Mouse (Mus musculus) adrenal gland, postnatal 10 days (tissue): ENCODE results near the gene Oxct2a. TPM values are rescaled to one million over a fixed set of nuclear protein-coding genes. Genes with fewer than 3 reads are reported as not detected.
"Not testable (repeated sequence)": the region's sequence is repeated elsewhere in the genome, so short reads cannot be mapped to it uniquely, and the experiment has no call there.

Experiments
- DNase-seq: peaks from one replicate; pipeline ENCODE4 v3.0.0; 2021; ENCODE audit warnings: mixed read lengths
- long read RNA-seq, 2 experiments: library from polyadenylated mRNA; stranded (forward); transcript quantifications; one replicate each; pipeline ENCODE4 v2.0.0; 2021
- total RNA-seq, 2 experiments: library from RNA; stranded (reverse); gene quantifications; 2 replicates each; pipeline ENCODE4 v1.2.3; 2021

Gene Oxct2a
- under 1 TPM in 1 of 2 experiments, not detected in 1; 0.18 TPM for total RNA-seq
- long read RNA-seq, experiment 1, result 0 reads
- long read RNA-seq, experiment 2, result 0 reads

GRCm38 (mm10) chr4:123323534-123323933 is at the start of gene Oxct2a:
Oxct2a (minus strand) TSS chr4:123323634.
- no peak for DNase-seq

- no peak for DNase-seq
These were observed 40.1 kb upstream of the Oxct2a start for GRCm38 (mm10) chr4:123363555-123363954.

DNA sequence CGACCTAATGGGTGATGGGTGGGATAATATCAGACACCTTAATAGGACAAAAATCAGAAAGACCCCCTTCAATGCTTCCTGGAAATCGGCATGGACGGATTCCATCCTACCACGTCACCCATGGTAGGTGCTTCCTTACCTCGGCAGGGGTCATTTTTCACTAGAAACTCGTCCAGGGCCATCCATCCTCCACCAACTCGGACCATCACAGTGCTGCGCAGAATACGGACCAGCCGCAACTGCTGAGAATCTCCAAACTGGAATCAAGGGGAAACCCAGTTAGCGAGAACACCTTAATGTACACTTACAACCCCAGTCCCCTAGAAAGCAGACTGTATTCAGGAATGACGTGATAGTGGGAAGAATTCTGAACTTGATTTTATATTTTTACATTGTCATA is 37.3 kb upstream of the Oxct2a start:
- DNase-seq, result no peak

- no peak for DNase-seq
These were observed 35.2 kb upstream of the Oxct2a start for GRCm38 (mm10) chr4:123358613-123359012.

GRCm38 (mm10) chr4:123355941-123356340 is 32.5 kb upstream of the Oxct2a start:
- no peak for DNase-seq

DNA sequence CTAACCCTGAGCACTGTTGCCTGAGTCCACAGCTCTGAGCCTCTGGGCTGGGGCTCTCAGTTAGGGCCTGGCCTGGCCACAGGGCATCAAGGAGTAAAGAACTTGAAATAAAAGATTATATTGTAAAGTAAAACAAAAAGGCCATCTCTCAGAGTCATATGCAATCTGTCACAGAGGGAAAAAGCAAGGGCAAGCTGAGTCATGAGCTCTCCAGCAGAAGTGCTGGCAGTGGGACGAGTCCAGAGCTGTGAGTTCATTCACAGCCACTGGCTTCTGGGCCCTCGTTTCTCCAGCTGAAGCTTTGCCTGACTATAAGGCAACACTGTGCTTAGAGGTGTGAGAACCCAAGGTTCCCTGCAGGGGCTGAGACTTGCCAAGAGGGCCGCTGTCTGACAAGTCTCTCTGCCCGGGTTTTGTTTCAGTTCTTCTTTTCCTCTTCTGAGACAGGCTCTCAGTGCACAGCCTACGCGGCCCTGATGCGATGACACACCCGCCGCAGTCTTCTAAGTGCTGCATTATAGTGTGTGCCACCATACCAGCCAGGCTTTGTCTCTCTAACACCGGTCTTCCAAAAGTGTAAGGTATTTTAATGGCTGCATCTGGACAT is 29.9 kb upstream of the Oxct2a start:
- peak; percentile 37 for DNase-seq

- DNase-seq, result no peak
These were observed 20.0 kb upstream of the Oxct2a start for GRCm38 (mm10) chr4:123343471-123343789.

DNA sequence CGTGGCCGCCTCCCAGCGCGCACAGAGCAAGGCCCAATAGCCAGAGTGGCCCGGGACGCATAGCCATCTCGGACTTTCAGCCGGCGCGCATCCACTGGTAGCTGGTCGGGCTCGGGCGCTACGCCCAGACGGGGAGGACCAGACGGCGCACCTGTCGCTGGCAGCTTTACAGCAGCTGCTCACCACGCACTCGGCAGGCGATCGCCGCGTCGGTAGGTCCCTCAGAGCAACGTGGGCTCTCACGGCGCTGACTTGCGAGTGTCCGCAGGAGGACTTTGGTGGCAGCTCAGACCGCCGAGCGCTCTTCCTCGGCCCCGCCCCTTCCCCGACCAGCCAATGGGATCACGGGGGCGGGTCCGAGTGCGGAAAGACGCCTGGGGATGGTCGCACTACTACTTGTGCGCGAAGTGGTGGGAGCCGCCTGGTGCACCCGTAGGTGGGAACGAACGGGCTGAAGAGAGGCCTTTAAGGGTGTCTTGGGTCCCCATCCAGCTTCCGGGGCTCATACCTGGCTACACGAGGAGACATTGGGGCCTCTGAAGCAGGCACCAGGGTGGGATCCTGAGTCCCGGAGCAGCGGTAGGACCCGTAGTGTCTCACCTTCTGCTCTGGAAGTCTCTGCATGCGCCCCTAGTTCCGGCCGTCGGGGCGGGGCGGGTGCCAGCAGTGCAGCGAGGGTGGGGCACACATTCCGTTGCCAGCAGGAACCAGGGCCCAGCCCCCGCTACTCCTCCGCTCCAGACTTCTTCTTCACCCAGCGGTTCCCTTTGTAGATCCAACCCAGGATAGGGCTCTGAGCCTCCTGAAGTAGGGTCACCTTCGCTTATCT is 19.4 kb upstream of the Oxct2a start, which contains the start of gene Bmp8a:
Gene Bmp8a, minus strand, starts transcription at position 611 of the 829 bp plus-strand sequence.
- peak; percentile 81 for DNase-seq

GRCm38 (mm10) chr4:123342091-123342641 is 18.7 kb upstream of the Oxct2a start:
- no peak for DNase-seq

- DNase-seq, result no peak
These were observed 16.8 kb upstream of the Oxct2a start for GRCm38 (mm10) chr4:123340232-123340631.

GRCm38 (mm10) chr4:123337693-123338092 is 14.3 kb upstream of the Oxct2a start:
- no peak for DNase-seq

DNA sequence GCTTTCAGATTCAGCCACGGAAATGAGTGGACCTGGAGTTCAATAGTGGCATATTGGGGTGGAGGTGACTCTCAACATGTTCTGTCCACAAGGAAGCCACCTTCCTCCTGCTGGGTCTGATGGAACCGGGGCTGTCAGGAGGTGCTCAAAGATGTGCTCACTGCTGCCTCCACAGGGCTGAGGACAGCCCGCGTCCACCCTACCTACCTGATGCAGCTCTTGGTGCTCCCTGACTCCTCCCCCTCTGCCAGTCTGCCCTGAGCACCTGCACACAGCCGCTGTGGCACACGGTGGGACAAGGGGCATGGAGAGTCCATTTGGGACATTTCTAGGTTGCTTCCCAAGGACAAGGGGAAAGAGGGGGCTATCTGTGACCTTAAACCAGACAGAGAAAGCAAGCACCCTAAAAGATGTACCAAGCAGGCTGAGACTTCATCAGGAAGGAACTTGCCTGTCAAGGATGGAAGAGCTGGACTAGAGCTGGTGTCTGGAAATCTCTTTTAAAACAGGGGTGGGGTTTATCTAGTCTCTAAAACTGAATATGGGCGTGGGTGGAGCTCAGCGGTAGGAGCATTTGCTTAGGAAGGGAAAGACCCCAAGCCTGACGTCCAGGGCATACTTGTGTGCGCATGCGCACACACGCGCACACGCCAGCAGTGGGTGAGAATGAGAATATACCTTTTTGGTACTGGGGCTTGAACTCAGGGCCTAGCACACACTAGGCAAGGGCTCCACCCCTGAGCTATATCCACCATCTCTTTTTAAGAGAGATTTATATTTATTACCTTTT is 12.6 kb upstream of the Oxct2a start:
- DNase-seq, result no peak

DNA sequence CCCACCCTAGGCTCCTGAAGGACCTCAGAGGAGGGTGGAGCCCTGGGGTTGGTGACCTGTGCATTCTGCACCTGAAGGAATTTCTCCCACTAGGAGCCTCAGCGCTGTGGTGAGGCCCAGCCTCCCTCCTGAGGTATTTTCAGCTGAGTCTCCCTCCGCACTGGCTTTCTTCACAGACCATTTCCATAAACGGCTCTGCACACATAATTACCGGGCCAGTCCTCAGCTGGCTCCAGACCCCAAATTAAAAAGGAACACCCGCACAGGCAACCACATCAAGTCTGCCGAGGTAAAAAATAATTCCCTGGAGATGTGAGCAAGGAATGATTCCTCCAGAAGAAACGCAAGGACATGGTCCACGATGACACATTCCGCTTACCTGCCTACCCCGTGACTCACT is 11.8 kb upstream of the Oxct2a start:
- not testable (repeated sequence) for DNase-seq

DNA sequence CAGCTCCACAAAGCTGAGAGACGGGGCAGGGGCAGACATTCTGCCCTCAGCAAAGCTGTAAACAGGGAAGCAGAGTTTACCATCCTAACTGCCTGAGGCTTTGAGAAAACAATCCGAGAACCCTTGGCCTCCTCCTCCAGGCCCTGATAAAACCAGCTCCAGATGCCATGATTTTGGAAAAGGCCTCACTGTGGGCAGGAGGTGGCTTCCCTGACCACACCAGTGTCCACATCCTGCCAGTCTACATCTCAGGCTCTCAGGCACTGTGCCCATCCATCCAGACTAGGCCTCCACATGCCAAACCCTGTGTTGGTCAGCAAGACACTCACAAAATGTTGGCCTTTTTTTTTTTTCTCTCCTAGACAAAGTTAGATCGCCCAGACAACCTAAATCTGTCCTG is 10.7 kb upstream of the Oxct2a start:
- DNase-seq, result no peak

GRCm38 (mm10) chr4:123333151-123333550 is 9.7 kb upstream of the Oxct2a start:
- DNase-seq, result no peak

- DNase-seq, result not testable (repeated sequence)
These were observed 8.5 kb upstream of the Oxct2a start for GRCm38 (mm10) chr4:123331961-123332360.

GRCm38 (mm10) chr4:123331326-123331725 is 7.9 kb upstream of the Oxct2a start:
- no peak for DNase-seq

GRCm38 (mm10) chr4:123328946-123329345 is 5.5 kb upstream of the Oxct2a start:
- no peak for DNase-seq

DNA sequence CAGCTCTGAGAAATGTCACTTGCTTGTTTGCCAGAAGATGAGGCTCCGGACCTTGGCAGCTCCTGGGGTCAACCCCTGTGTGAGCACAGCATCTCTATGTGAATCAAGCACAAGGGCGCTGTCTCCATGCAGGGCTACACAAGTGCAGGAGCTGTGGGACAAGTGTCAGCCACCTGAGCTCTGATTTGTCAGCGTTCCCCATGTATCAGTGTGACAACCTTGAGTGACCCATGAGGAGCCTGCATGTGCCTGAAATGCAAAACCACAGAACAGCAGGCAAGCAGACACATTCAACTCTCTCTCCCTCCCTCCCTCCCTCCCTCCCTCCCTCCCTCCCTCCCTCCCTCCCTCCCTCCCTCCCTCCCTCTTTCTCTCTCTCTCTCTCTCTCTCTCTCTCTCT is 4.2 kb upstream of the Oxct2a start:
- no peak for DNase-seq

DNA sequence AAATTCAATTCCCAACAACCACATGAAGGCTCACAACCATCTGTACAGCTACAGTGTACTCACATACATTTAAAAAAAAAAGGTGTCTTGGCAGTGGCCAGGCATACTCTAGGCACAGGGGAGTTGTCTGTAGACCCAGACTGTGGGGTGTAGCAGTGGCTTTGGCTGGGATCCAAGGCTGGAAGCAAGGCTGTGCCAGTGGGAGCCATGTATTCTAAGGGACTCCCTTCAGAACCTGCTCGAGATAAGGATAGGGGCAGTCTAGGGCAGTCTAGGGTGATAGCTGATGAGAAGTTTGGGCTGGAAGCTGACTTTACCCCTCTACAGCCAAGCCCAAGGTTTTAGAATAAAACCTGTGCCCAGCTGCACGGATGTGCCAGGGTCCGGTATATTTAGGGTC is 2.7 kb upstream of the Oxct2a start:
- DNase-seq, result peak; percentile 33

GRCm38 (mm10) chr4:123322910-123323309 is 524 bp downstream of the Oxct2a start:
- DNase-seq, result not testable (repeated sequence)

- no peak for DNase-seq
These were observed 8.9 kb downstream of the Oxct2a start for GRCm38 (mm10) chr4:123314497-123314896.

GRCm38 (mm10) chr4:123313010-123313409 is 10.4 kb downstream of the Oxct2a start:
- DNase-seq, result no peak
